Mouse (Mus musculus) kidney, postnatal 4 days (tissue): ENCODE measurements around the gene Rgs14.

ENCODE experiments used
- DNase-seq, 2 experiments: peaks; one replicate each; pipeline ENCODE4 v3.0.0; 2021; ENCODE audit warnings: mixed read lengths in 2 of 2

Rgs14 gene

GRCm38 (mm10) chr13:55369531-55370114 is at the start of gene Rgs14:
Gene Rgs14 (plus strand): TSS chr13:55369732.
- DNase-seq, result peak in 1 of 2 experiments; percentile 14

GRCm38 (mm10) chr13:55319931-55320533 is 49.5 kb upstream of the Rgs14 start, which contains the start of gene Prelid1:
Gene Prelid1 (plus strand): TSS chr13:55320500.
- DNase-seq, result no peak

- peak; percentile 92 to 96 for DNase-seq
Observed at GRCm38 (mm10) chr13:55321434-55322129, 48.0 kb upstream of the Rgs14 start, which contains the start of gene Rab24. Gene Rab24 (minus strand): TSS chr13:55321946.

GRCm38 (mm10) chr13:55322130-55322825 is 47.3 kb upstream of the Rgs14 start:
- peak; percentile 41 to 74 for DNase-seq

GRCm38 (mm10) chr13:55325596-55325995 is 43.9 kb upstream of the Rgs14 start:
- DNase-seq, result no peak

- DNase-seq, result no peak
Observed at GRCm38 (mm10) chr13:55327169-55327568, 42.4 kb upstream of the Rgs14 start.

GRCm38 (mm10) chr13:55327633-55328032 is 41.9 kb upstream of the Rgs14 start:
- peak; percentile 84 to 90 for DNase-seq

- no peak for DNase-seq
Observed at GRCm38 (mm10) chr13:55328171-55328570, 41.4 kb upstream of the Rgs14 start.

GRCm38 (mm10) chr13:55328641-55329040 is 40.9 kb upstream of the Rgs14 start:
- DNase-seq, result no peak

GRCm38 (mm10) chr13:55329109-55329682 is 40.3 kb upstream of the Rgs14 start:
- DNase-seq, result no peak

GRCm38 (mm10) chr13:55329683-55330566 is 39.6 kb upstream of the Rgs14 start, which contains the start of gene Mxd3:
Gene Mxd3 (minus strand): TSS chr13:55329823.
- DNase-seq, result peak; percentile 89 to 93

GRCm38 (mm10) chr13:55330567-55331400 is 38.7 kb upstream of the Rgs14 start:
- DNase-seq, result no peak

- no peak for DNase-seq
Observed at GRCm38 (mm10) chr13:55332331-55332730, 37.2 kb upstream of the Rgs14 start.

- DNase-seq, result no peak
Observed at GRCm38 (mm10) chr13:55335701-55336100, 33.8 kb upstream of the Rgs14 start.

GRCm38 (mm10) chr13:55337341-55337975 is 32.1 kb upstream of the Rgs14 start:
- no peak for DNase-seq

- no peak for DNase-seq
Observed at GRCm38 (mm10) chr13:55338131-55339054, 31.1 kb upstream of the Rgs14 start.

GRCm38 (mm10) chr13:55339259-55339658 is 30.3 kb upstream of the Rgs14 start:
- no peak for DNase-seq

GRCm38 (mm10) chr13:55342469-55342868 is 27.1 kb upstream of the Rgs14 start:
- no peak for DNase-seq

- DNase-seq, result no peak
Observed at GRCm38 (mm10) chr13:55344286-55344685, 25.2 kb upstream of the Rgs14 start.
